Mouse (Mus musculus): ENCODE results near the gene Nat10. TPM values are rescaled to one million over a fixed set of nuclear protein-coding genes. Genes with fewer than 3 reads are reported as not detected.

Nat10 gene
- polyA plus RNA-seq, 1 experiment = 70.1 TPM

DNA sequence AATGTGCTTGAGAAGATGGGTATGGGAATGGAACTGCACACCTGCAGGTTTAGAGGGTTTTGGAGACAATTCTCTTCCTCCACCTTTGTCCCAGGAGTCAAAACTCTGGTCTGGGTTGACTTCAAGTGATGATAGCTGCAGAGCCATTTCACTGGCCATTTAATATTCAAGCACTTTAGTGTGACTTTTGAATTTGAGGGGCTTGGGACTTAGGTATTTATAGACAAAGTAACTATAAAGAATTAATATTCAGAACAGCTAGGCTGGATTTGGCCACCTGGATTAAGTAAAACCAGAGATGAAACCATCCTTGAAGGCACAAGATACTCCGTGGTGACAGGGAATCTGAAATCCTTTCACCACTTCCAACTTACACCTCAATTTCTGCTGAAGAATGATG, 1.4 kb upstream of the Nat10 start:
- TF ChIP-seq POLR2A (IDR thresholded peaks at IDR 0.05; ENCODE audit: control insufficient read depth, extremely low read depth, insufficient read depth, low read length, poor library complexity) (no peak), CTCF (IDR thresholded peaks at IDR 0.05; ENCODE audit: borderline replicate concordance, control insufficient read depth, extremely low read depth, insufficient read depth, low read length, poor library complexity) (no peak)
- WGBS = 83% methylated on average over 1 of the region's 1 CpGs
- H3K4me3 ChIP-seq (ENCODE audit: control insufficient read depth, insufficient read depth, low read length) = no peak overlapping the region

GRCm38 (mm10) chr2:103761993-103762392, 923 bp upstream of the Nat10 start:
- Histone ChIP-seq H3K4me3 (ENCODE audit: control insufficient read depth, insufficient read depth, low read length) (no peak overlapping the region), H3K36me3 (ENCODE audit: control insufficient read depth, insufficient read depth, low read length) (peaks cover 14% of the 10 kb centered on the region), H3K27ac (ENCODE audit: control insufficient read depth, insufficient read depth, low read length) (no peak overlapping the region), H3K27me3 (ENCODE audit: control insufficient read depth, insufficient read depth, low read length) (no peaks in the 10 kb centered on the region), H3K4me1 (replicated peaks; ENCODE audit: control insufficient read depth, insufficient read depth, low read length) (peaks cover 2% of the 10 kb centered on the region; the same call in 1 of the 2 replicates)
- WGBS = 30% methylated on average over 4 of the region's 4 CpGs
- no peak for TF ChIP-seq POLR2A (IDR thresholded peaks at IDR 0.05; ENCODE audit: control insufficient read depth, extremely low read depth, insufficient read depth, low read length, poor library complexity)
- no peak for TF ChIP-seq CTCF (IDR thresholded peaks at IDR 0.05; ENCODE audit: borderline replicate concordance, control insufficient read depth, extremely low read depth, insufficient read depth, low read length, poor library complexity)
- no peak for DNase-seq

More for the DNA sequence above, 1.4 kb upstream of the Nat10 start:
- peaks cover 2% of the 10 kb centered on the region; the same call in 1 of the 2 replicates for H3K4me1 ChIP-seq (replicated peaks; ENCODE audit: control insufficient read depth, insufficient read depth, low read length)
- no peak for DNase-seq
- peaks cover 17% of the 10 kb centered on the region for H3K36me3 ChIP-seq (ENCODE audit: control insufficient read depth, insufficient read depth, low read length)
- H3K27ac ChIP-seq (ENCODE audit: control insufficient read depth, insufficient read depth, low read length) = no peak overlapping the region
- no peaks in the 10 kb centered on the region for H3K27me3 ChIP-seq (ENCODE audit: control insufficient read depth, insufficient read depth, low read length)

DNA sequence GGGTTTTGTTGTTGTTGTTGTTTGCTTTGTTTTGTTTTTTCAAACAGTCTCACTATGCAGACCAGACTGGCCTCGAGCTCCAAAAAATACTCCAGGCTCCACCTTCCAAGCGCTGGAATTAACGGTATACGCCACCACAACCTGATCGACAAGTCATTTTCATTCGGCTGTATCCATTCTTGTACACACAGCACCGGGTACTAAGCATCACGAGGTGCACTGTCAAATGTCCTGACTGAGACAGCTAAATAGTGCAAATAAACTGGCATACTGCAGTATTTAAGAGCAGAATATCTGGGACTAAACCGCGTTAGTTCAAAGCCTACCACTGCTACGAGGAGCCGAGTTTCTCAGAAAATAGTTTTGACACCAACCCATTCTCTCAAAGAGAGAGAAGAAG, 649 bp downstream of the Nat10 start:
- no peak overlapping the region for H3K27ac ChIP-seq (ENCODE audit: control insufficient read depth, insufficient read depth, low read length)
- TF ChIP-seq POLR2A (IDR thresholded peaks at IDR 0.05; ENCODE audit: control insufficient read depth, extremely low read depth, insufficient read depth, low read length, poor library complexity) (no peak), CTCF (IDR thresholded peaks at IDR 0.05; ENCODE audit: borderline replicate concordance, control insufficient read depth, extremely low read depth, insufficient read depth, low read length, poor library complexity) (no peak)
- no peaks in the 10 kb centered on the region for H3K36me3 ChIP-seq (ENCODE audit: control insufficient read depth, insufficient read depth, low read length)

GRCm38 (mm10) chr2:103755458-103756085, 5.5 kb downstream of the Nat10 start:
- WGBS = 98% methylated on average over 9 of the region's 9 CpGs
- TF ChIP-seq POLR2A (IDR thresholded peaks at IDR 0.05; ENCODE audit: control insufficient read depth, extremely low read depth, insufficient read depth, low read length, poor library complexity) (no peak), CTCF (IDR thresholded peaks at IDR 0.05; ENCODE audit: borderline replicate concordance, control insufficient read depth, extremely low read depth, insufficient read depth, low read length, poor library complexity) (no peak)
- Histone ChIP-seq H3K36me3 (ENCODE audit: control insufficient read depth, insufficient read depth, low read length) (peaks cover 10% of the 10 kb centered on the region; the same call in 1 of the 2 replicates), H3K27ac (ENCODE audit: control insufficient read depth, insufficient read depth, low read length) (no peak overlapping the region), H3K27me3 (ENCODE audit: control insufficient read depth, insufficient read depth, low read length) (no peaks in the 10 kb centered on the region), H3K4me1 (replicated peaks; ENCODE audit: control insufficient read depth, insufficient read depth, low read length) (peaks cover 2% of the 10 kb centered on the region; the same call in 1 of the 2 replicates), H3K4me3 (ENCODE audit: control insufficient read depth, insufficient read depth, low read length) (no peak overlapping the region)
- DNase-seq = no peak

More for the DNA sequence above, 649 bp downstream of the Nat10 start:
- Histone ChIP-seq H3K27me3 (ENCODE audit: control insufficient read depth, insufficient read depth, low read length) (no peaks in the 10 kb centered on the region), H3K4me3 (ENCODE audit: control insufficient read depth, insufficient read depth, low read length) (peak overlapping the region; percentile 56), H3K4me1 (replicated peaks; ENCODE audit: control insufficient read depth, insufficient read depth, low read length) (peaks cover 2% of the 10 kb centered on the region; the same call in 1 of the 2 replicates)
- no peak for DNase-seq
- under 1% methylated on average over 12 of the region's 12 CpGs for WGBS

GRCm38 (mm10) chr2:103754614-103755013, 6.5 kb downstream of the Nat10 start:
- no peak overlapping the region for H3K27ac ChIP-seq (ENCODE audit: control insufficient read depth, insufficient read depth, low read length)
- 67% methylated on average over 3 of the region's 3 CpGs for WGBS
- H3K36me3 ChIP-seq (ENCODE audit: control insufficient read depth, insufficient read depth, low read length) = peaks cover 10% of the 10 kb centered on the region; the same call in 1 of the 2 replicates
- H3K27me3 ChIP-seq (ENCODE audit: control insufficient read depth, insufficient read depth, low read length) = no peaks in the 10 kb centered on the region
- H3K4me3 ChIP-seq (ENCODE audit: control insufficient read depth, insufficient read depth, low read length) = no peak overlapping the region
- TF ChIP-seq POLR2A (IDR thresholded peaks at IDR 0.05; ENCODE audit: control insufficient read depth, extremely low read depth, insufficient read depth, low read length, poor library complexity) (no peak), CTCF (IDR thresholded peaks at IDR 0.05; ENCODE audit: borderline replicate concordance, control insufficient read depth, extremely low read depth, insufficient read depth, low read length, poor library complexity) (no peak)
- H3K4me1 ChIP-seq (replicated peaks; ENCODE audit: control insufficient read depth, insufficient read depth, low read length) = no peaks in the 10 kb centered on the region
- DNase-seq = no peak

DNA sequence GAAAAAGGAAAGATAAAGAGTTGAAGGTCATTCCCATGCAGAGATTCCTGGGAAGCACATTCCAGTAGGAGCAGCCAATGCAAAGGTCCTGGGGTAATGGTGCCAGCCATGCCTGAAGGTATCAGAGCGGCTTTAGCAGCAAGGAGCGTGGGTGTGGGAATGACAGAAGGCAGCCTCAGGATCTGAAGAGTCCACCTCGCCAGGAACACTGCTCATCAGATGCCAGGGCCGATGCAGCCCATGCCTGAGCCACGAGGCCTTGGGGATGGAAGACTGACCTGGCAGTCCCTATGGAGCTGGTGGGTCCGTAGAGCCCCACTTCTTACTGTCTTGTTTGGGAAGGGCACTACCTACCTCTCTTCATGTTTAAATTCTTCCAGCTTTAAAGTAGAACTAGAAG, 9.3 kb downstream of the Nat10 start:
- no peaks in the 10 kb centered on the region for H3K27me3 ChIP-seq (ENCODE audit: control insufficient read depth, insufficient read depth, low read length)
- TF ChIP-seq CTCF (IDR thresholded peaks at IDR 0.05; ENCODE audit: borderline replicate concordance, control insufficient read depth, extremely low read depth, insufficient read depth, low read length, poor library complexity) = no peak
- TF ChIP-seq POLR2A (IDR thresholded peaks at IDR 0.05; ENCODE audit: control insufficient read depth, extremely low read depth, insufficient read depth, low read length, poor library complexity) = no peak
- 98% methylated on average over 6 of the region's 6 CpGs for WGBS
- no peaks in the 10 kb centered on the region for H3K4me1 ChIP-seq (replicated peaks; ENCODE audit: control insufficient read depth, insufficient read depth, low read length)
- no peak overlapping the region for H3K27ac ChIP-seq (ENCODE audit: control insufficient read depth, insufficient read depth, low read length)
- H3K36me3 ChIP-seq (ENCODE audit: control insufficient read depth, insufficient read depth, low read length) = peaks cover 10% of the 10 kb centered on the region; the same call in 1 of the 2 replicates
- H3K4me3 ChIP-seq (ENCODE audit: control insufficient read depth, insufficient read depth, low read length) = no peak overlapping the region
- DNase-seq = no peak

Measured in thymus, adult 2 months (tissue).